Mouse (Mus musculus): ENCODE results near the gene Il22ra1.

The Il22ra1 gene

DNA sequence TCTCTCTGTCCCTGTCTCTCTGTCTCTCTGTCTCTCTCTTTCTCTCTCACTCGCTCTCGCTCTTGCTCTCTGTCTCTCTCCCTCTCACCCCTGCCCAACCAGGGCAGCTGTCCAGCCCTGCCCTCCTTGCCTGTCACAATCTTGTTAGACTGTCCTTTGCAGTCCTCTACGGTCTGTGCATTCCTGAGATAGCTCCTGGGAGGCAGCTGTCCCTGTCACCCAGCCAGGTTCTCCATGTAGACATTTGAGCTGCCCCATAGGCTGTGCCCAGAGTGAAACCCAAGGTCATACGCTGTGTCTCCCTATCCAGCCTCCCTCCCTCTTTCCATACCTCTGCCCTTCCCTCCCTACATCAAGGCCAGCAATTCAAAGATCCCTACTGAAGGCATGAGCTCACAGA lies 44.7 kb downstream of the Il22ra1 start:
- no peak for DNase-seq

DNA sequence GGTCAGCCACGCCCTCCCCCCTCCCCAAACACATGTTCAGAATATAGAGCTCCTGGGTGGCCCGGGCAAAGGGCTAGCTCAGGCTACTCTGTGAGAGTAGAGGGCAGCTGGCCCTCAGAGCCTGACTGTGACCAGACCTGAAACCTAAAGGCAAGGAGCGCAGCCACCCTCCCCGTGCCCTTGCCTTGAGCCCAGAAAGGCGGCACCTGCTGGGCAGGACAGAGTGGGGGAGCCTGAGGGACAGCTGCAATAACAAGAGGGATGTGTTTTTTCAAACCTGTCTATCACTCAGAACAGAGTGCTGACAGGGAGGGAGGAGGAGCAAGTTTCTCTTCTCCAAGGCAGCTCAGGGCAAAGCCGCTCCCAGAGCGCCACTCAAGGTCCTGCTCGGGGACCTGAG lies 46.5 kb downstream of the Il22ra1 start:
- no peak for DNase-seq

DNA sequence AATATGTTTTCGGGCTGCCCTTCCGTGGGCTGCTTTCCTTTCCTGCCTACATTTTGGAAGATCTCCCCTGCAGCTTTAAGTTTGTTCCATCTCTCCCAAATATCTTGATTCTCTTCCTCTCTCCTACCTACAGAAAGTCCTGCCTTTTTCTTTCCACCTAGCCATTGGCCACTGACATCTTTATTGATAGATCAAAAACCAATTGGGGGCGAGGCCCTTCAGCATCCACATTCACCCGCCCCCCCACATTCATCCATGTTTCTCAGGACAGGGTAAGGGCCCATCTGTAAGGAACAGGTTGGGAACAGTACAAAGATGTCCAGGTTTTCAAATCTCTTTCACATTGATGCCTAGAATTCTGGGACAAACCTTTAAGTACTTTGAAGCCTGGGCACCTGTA lies 48.9 kb downstream of the Il22ra1 start:
- DNase-seq, result no peak

- no peak for DNase-seq
Measured at GRCm38 (mm10) chr4:135779661-135780060, 51.7 kb downstream of the Il22ra1 start.

DNA sequence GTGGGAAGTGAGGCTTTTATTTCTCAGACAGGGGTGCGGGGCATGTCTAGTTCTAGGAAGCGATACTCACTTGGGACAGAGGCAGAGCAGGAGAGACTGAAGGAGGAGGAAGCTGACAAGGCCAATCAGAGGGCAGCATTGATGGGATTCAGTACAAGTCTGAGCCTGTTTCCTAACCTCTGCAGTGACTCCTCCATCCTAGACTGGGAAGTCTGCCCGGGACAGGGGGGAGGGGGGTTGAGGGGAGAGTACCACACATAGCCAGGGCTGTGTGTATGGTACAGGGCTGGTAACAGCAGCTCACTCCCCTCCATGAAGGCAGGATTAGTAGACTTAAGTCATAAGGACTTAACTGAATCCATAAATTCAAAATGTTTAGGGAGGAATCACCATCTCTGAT lies 52.3 kb downstream of the Il22ra1 start:
- DNase-seq, result no peak

DNA sequence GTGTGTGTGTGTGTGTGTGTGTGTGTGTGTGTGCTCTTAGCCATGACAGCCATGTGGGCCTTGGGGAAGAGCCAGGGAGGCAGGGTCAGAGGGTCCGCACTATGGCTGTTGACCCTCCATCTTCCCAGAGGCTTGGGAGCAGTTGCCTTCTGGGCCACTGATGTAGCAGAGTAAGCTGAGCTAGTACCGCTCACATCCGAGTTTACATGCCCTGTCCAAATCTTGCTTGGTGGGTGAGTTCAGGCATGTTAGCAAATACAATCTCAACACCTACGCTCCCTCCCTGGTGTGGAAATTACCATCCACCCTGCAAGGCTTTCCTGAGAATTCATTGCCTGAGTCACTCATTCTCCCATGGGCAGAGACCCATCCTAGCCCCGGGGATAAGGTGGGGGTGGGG lies 53.3 kb downstream of the Il22ra1 start:
- DNase-seq, result no peak

DNA sequence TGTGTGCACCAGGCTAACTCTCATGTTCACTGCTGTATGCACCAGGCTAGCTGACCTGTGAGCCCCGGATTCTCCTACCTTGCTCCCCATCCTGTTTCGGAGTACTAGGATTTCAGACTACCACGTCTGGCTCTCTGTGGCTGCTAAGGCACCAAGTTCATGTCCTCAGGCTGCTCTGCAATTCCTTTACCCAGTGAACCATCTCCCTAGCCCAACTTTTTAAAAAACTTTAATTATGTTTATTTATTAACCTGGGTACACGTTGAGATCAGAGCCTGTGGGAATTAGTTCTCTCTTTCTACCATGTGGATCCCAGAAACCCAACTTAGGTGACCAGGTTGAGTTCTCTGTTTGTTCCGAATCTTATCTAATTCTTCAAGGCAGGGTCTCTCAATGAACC lies 58.6 kb downstream of the Il22ra1 start:
- no peak for DNase-seq

DNA sequence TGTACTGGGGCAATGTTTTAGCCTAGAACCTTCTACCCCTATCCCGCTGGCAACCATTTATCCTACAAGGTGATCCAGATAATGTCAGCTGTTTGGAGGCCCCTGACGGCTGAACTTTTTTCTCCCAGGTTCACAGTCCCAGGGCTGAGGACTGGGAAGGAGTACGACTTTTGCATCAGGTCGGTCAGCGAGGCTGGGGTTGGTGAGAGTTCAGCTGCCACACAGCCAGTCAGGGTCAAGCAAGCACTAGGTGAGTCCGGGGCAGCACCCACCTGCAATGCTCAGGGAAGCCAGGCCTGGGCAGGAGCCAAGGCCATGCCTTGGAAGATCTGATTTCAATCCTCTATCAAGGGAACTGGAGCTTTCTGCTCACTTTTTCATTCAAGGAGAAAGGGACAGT lies 59.3 kb downstream of the Il22ra1 start:
- DNase-seq, result no peak

DNA sequence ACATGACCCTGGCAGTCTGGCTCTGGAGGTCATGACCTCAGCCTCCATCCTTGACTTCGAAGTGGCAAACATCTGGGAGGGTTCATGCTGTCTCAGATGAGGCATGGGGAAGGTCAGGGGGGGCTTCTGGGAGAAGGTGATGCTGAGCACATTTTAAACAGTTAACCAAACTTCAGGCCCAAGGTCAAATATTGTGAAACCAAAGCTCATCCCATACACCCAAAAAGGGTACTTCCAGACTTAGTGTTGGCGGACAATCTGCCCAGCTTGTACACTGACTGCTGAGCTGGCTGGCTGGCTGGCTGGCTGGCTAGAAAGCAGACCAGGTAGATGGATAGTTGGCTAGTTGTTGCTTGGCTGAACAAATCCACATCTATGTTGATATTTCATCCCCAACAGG lies 61.2 kb downstream of the Il22ra1 start:
- DNase-seq, result no peak

GRCm38 (mm10) chr4:135792821-135793220 lies 64.8 kb downstream of the Il22ra1 start:
- no peak for DNase-seq

DNA sequence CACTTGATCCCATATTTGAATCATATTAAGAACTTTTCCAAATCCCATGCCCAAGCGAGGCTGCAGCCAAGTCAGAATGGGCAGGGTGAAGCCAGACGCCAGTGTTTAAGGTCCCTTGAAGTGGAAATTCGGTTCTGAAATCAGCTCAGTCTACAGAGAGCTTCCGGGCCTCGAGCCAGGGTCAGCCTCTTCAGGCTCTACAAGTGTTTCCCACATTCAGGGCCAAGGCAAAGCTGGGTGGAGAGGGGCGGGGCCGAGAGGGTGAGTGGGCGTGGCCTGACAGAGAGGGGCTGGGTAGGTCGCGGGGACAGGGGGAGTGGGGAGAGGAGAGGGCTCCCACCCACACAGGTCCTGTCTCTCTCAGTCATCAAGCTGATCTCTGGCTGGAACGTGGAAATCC lies 70.0 kb downstream of the Il22ra1 start:
- no peak for DNase-seq

DNA sequence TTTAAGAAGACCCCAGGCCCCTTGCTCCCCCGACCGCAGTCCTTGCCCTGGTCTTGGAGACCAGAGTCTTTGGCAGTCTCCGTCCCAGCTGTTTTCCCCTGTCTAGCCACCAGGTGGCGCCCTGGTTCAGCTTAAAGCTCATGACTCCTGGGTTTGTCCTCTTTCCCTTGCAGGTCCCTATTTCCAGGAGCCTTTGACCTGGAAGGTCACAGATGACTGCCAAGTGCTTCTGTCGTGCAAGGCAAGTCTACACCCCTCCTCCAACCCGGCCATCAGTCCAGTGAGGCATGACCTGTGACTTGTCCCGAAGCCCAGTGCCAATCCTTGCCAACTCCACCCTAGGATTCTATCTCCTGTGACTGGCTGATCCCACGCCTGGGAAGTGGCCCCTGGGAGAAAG lies 73.6 kb downstream of the Il22ra1 start:
- peak; percentile 81 for DNase-seq
